Mouse (Mus musculus) urinary bladder, adult 18-20 months (tissue): ENCODE results near the gene Egln1.

Experiments used
- DNase-seq, 2 experiments: peaks; one replicate each; pipeline ENCODE4 v3.0.0; 2022; ENCODE audit warnings: low spot score in 2 of 2, mixed read lengths in 2 of 2

The Egln1 gene

GRCm38 (mm10) chr8:124949209-124950068, at the start of gene Egln1:
Egln1 (minus strand) TSS chr8:124949324.
- DNase-seq = peak; percentile 72 to 75

GRCm38 (mm10) chr8:124995776-124996175, 46.7 kb upstream of the Egln1 start:
- DNase-seq = no peak

GRCm38 (mm10) chr8:124991668-124991926, 42.5 kb upstream of the Egln1 start:
- DNase-seq = peak; percentile 6 to 16

DNA sequence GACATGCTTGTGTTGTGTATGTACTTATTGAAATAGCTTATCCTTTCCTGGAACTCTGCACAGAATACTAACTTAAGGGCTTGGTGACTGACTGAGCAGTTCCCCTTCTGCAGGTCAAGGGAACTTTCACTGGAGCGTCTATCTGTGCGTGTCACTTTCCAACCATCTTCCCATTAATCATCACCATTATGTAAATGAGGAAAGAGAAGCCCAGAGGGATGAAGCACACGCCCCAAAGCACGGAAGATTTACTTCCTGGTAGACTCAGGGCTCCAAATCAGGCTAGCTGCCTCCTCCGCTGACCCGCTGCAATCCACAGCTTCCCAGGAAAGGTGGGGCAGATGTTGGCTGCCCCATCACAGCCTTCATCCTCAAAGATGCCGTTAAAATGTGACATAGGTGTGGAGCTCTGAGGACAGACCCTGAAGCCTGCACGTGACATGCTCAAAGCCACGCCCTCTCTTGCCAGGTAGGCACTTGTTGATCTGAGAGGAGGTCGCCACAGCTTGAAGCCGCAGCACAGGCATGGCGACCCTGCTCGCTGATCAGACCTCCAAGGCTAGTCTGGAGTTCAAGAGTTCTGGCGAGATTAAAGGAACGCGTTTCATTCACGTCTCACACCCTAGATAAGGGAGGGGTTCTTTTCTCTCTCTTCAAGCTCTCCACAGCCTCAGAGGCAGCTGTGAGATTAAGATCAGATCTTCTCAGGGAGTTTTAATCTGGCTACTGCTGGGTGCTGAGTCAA, 42.0 kb upstream of the Egln1 start:
- peak in 1 of 2 experiments; percentile 21 for DNase-seq

- no peak for DNase-seq
These were observed 31.7 kb upstream of the Egln1 start for GRCm38 (mm10) chr8:124980828-124981227.

- DNase-seq = no peak
These were observed 30.9 kb upstream of the Egln1 start for GRCm38 (mm10) chr8:124980036-124980435.

GRCm38 (mm10) chr8:124978026-124978425, 28.9 kb upstream of the Egln1 start:
- DNase-seq = no peak

GRCm38 (mm10) chr8:124976211-124976610, 27.1 kb upstream of the Egln1 start:
- DNase-seq = no peak

DNA sequence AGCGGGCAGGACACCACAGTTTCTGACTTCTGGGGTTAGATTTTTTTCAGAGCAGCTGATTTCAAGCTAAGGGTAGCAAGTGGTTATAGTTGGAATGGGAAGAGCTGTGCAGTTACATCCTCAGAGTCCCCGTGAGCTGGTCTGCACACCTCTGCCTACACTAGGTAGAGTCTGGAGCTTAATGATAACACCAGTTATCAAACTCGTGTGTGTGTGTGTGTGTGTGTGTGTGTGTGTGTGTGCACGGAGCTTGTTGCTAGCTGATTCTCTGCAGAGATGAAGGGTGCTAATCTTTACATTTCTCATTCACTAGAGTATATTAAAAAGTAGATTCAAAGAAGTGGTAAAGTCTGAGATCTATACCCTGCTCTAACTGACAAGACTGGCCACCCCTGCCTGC, 25.1 kb upstream of the Egln1 start:
- no peak for DNase-seq

GRCm38 (mm10) chr8:124973221-124973620, 24.1 kb upstream of the Egln1 start:
- DNase-seq = no peak

DNA sequence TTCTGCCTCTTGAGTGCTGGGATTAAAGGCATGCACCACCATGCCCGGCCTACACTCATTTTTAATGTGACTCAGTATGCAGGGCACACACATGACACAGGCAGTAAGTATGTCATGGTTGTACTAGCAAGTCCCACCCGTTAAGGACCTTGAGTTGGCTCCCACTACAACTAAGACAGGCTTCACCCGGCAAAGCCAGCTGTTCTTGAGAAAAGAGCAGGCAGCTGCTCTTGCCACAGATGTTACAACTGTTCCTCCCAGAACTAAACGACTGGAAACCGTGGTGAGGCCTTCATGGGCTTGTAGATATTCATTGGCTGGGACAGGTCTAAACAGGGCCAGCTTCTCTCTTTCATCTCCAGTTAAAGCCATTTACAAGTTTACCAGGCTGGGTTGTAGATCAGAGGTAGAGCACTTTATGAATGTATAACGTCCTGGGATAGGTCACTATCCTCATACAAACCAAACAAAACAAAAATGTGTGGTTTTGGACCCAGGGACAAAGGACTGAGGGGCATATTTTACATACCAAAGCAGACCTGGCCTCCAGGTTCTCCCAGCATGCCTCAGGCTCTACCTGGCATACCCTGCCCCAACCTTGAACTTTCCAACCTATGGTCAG, 21.3 kb upstream of the Egln1 start:
- no peak for DNase-seq

DNA sequence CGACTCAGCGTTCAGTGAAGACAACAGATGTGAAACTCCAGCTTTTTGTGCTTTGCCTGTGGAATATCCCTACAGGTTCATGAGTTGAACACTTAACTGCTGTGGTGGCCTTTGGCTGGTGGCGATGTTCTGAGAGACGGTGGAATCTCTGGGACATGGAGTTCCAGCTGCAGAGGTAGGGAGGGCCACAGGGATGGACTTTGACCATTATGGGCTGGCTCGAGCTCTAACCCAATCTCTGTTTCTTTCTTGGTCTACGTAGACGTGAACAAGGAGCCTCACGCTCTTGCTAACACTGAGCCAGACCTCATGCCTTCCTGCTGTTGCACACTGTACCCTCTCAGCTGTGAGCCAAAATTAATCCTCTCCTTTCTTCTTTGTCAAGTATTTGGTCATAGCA, 15.8 kb upstream of the Egln1 start:
- no peak for DNase-seq

DNA sequence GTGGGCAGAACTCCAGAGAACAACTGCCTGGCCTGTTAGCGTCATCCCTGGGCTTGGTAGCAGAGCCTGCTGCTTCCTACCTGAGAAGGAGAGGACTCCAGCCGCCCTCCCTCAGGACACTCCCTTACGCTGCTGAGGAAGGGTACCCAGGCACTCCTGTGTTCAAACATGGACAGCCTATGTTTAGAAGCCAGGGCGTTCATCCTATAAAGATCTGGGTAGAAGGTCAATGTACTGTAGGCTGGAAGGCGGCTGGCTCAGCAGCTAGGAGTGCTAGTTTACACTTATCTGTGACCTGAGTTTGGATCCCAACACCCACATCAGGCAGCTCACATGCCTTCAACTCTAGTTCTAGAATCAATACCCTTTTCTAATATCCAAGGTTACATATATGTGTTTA, 14.1 kb upstream of the Egln1 start:
- no peak for DNase-seq

DNA sequence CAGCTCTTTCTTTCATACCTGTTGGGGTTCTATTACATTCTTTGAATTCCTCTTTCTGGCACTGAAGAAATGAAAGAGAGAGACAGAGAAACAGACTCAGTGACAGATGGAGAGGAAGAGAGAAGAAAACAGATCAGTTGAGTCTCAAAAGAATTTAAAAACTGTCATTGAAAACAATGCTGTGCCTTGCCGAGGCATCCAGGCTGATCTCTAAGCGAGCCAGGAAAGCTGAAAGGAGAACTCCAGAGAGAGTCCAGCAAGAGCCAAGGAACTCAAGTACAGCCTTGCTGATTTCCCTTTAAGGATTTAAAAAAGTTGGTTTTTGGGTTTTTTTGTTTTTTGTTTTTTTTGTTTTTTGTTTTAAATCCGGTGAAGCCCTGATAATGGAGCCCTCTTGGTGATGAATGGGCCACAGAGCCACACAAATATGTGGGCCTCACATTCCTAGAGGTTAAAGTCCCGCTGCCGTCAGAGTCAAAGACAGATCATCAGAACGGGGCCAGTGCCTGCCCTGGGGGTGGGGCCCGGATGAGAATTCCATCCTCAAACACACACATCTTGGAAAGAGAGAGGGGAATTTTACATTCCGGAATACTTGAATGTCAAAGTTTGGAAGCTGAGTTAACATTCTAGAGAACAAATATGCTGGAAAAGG, 11.2 kb upstream of the Egln1 start:
- no peak for DNase-seq

DNA sequence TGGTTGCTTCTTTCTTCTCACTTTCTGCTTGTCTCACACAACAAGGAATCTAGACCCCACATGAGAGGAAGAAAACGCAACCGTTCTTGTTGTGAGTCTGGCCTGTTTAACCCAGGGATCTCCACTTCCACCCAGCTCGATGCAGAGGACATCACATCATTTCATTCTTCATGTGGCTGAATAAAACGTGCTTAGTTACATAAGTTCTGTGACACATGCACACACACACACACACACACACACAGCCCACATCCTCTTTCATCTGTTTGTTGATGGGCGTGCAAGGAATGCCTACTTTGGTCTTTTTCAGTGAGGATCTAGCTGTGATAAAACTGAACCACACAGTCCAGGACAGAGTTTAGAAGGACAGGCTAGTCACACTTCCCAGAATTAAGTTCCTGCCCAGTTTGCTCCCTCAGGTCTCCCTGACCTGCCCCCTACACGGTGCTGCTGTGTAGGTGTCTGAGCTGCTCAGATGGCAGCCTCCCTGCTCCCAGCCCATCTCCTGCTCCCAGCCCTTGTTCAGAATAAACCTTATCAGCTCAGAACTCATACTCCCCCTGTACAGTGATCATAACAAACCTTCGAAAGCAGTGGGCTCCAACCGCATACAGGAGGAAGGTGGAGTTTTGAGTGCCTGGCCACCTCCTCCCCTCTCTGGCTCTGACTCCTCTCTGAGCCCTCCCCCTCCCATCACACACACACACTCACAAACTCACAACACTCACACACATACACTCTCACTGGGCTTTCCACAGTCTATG, 10.5 kb upstream of the Egln1 start:
- no peak for DNase-seq

- DNase-seq = no peak
These were observed 5.5 kb upstream of the Egln1 start for GRCm38 (mm10) chr8:124954572-124955082.

- no peak for DNase-seq
These were observed 4.1 kb upstream of the Egln1 start for GRCm38 (mm10) chr8:124953188-124953587.

DNA sequence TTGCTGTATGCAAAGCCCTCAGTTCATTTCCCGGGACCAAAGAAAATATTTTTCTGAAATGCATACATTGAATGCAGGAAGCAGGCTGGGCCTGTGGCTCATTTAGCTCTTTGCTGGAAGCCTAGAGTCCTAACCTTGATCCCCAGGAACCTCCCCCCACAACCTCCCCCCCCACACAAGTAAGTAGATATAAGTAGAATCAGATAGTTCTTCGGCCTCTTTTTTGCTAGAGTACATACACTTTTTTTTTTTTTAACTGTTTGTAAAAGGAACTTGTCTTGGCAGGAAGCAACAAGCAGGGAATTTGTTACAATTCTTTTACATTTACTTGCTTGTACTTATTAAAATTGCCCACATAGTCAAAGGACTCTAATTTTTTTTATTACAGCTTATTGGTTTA, 1.7 kb upstream of the Egln1 start:
- DNase-seq = no peak

- DNase-seq = no peak
These were observed 939 bp upstream of the Egln1 start for GRCm38 (mm10) chr8:124950069-124950456.

DNA sequence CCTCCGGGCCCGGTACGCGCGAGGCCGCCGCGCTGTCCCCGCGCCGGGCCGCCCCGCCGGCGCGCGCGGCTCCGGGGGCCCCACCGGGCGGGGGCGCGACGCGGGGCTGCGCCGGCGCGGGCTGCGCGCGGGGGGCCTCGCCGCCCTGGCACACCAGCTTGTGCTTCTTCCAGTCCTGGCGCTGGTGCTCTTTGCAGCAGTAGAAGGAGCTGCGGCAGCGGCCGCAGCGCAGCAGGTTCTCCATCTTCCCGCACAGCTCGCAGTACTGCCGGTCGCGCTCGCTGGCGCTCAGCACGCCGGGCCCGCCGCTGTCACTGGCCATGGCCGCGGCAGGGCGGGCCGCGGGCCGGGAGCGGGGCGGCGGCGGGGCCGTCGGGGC, 402 bp downstream of the Egln1 start:
- DNase-seq = no peak
